In genomic region chr12:79879093-79879917, GRCm38 (mm10) we compare ENCODE assay signal across 8 mouse cellular contexts.
DNase-seq lines count a peak whose midpoint lies in the region; ATAC-seq and TF ChIP-seq lines count a peak whose summit lies in the region.

No protein-coding gene starts in this region.

- no peak for DNase-seq in lung, postnatal 14 days
- peak; percentile 54 to 61 for DNase-seq in gastrocnemius, adult 8-10 months (ENCODE audit: low spot score in 2 of 2)
- peak; percentile 84 for DNase-seq in kidney, adult 2 months
- DNase-seq in lung, postnatal 4 days: peak; percentile 53 to 84
- no peak for DNase-seq in left cerebral cortex, adult 18-20 months (ENCODE audit: low spot score in 2 of 2)
- DNase-seq in c-Kit-positive CD71-positive TER-119-positive erythroid progenitor cells, embryonic 14.5 days (ENCODE audit: low spot score): no peak
- DNase-seq in left cerebral cortex, adult 2 months (ENCODE audit: extremely low spot score in 1 of 2, low spot score in 2 of 2): no peak

- H3K4me3 ChIP-seq in lung, embryonic 15.5 days: no peak overlapping the region
- H3K4me3 ChIP-seq in kidney, adult 2 months (ENCODE audit: insufficient read depth, low read depth, low read length): no peak overlapping the region
- no peak overlapping the region for H3K4me3 ChIP-seq in left cerebral cortex, adult 2 months

- no peak for TF ChIP-seq POLR2A in kidney, adult 2 months (IDR thresholded peaks at IDR 0.05; ENCODE audit: low read depth, low read length)

- no peaks in the 10 kb centered on the region for H3K27me3 ChIP-seq in lung, embryonic 15.5 days
- H3K27me3 ChIP-seq in kidney, adult 2 months (replicated peaks; ENCODE audit: control insufficient read depth, insufficient read depth, low read length): no peaks in the 10 kb centered on the region

- intact Hi-C loops in left cerebral cortex, adult 2 months (cut with DNase I): no loop called here

- 19% methylated on average over 15 of the region's 15 CpGs for WGBS in lung, embryonic 15.5 days
- 59% methylated on average over 15 of the region's 15 CpGs for WGBS in kidney, adult 2 months

- H3K4me2 ChIP-seq in lung, embryonic 15.5 days: no peak overlapping the region

- peak; percentile 85 for ATAC-seq in lung, embryonic 15.5 days (ENCODE audit: borderline replicate concordance, extremely low read depth, low FRiP score, low TSS enrichment)

- TF ChIP-seq CTCF in kidney, adult 2 months (conservative IDR thresholded peaks at IDR 0.05; ENCODE audit: insufficient read depth, insufficient read length, low read depth, low read length): no peak
- TF ChIP-seq CTCF in left cerebral cortex, adult 2 months (IDR thresholded peaks at IDR 0.05): no peak

- no peaks in the 10 kb centered on the region for H3K36me3 ChIP-seq in lung, embryonic 15.5 days
- H3K36me3 ChIP-seq in kidney, adult 2 months (ENCODE audit: control insufficient read depth, insufficient read depth, low read length): no peaks in the 10 kb centered on the region

- peaks cover 46% of the 10 kb centered on the region for H3K4me1 ChIP-seq in lung, embryonic 15.5 days
- H3K4me1 ChIP-seq in kidney, adult 2 months (ENCODE audit: control insufficient read depth, insufficient read depth, low read length): no peaks in the 10 kb centered on the region

- no peak overlapping the region for H3K9ac ChIP-seq in lung, embryonic 15.5 days

- peak overlapping the region; percentile 82 for H3K27ac ChIP-seq in lung, embryonic 15.5 days
- H3K27ac ChIP-seq in kidney, adult 2 months (ENCODE audit: insufficient read depth, low read depth, low read length): 0 out of 2 replicates have a peak overlapping the region, but pooled peaks have one; percentile 8
- no peak overlapping the region for H3K27ac ChIP-seq in left cerebral cortex, adult 2 months

- no peaks in the 10 kb centered on the region for H3K9me3 ChIP-seq in lung, embryonic 15.5 days

Comparison
In these comparisons a context has a peak if more than half of its experiments do, and no peak if none do; other contexts are left out.
1. DNase-seq: peak in gastrocnemius, adult 8-10 months (2 of 2), kidney, adult 2 months (single experiment) and lung, postnatal 4 days (2 of 2); none in lung, postnatal 14 days (single experiment), left cerebral cortex, adult 18-20 months (0 of 2), c-Kit-positive CD71-positive TER-119-positive erythroid progenitor cells, embryonic 14.5 days (single experiment) and left cerebral cortex, adult 2 months (0 of 2).